Mouse (Mus musculus): ENCODE data around the gene Ear6. TPM values are rescaled to one million over a fixed set of nuclear protein-coding genes. Genes with fewer than 3 reads are reported as not detected.
A peak's percentile ranks its signal among the peaks of the same experiment; 100 is the strongest.

The Ear6 gene
- polyA plus RNA-seq, 1 experiment from 2014 or later = not detected

GRCm38 (mm10) chr14:51884598-51885331 lies 31.3 kb downstream of the Ear6 start, which contains the start of gene Mettl17:
Gene Mettl17 (plus strand): TSS chr14:51884842.
- 0% methylated on average over 43 of the region's 43 CpGs for WGBS
- ATAC-seq (replicated peaks; ENCODE audit: low FRiP score) = peak; percentile 96
- DNase-seq (ENCODE audit: low spot score) = peak; percentile 97
- Histone ChIP-seq H3K36me3 (ENCODE audit: control insufficient read depth, insufficient read depth, low read length) (peaks cover 3% of the 10 kb centered on the region; the same call in 1 of the 2 replicates), H3K4me3 (ENCODE audit: low read depth, low read length) (peak within 1 kb of the TSS; percentile 65), H3K9ac (ENCODE audit: low read length) (peak within 1 kb of the TSS; percentile 72), H3K27me3 (ENCODE audit: control insufficient read depth, insufficient read depth, low read length) (no peaks in the 10 kb centered on the region), H3K27ac (ENCODE audit: low read depth, low read length) (peak within 1 kb of the TSS; percentile 71), H3K9me3 (ENCODE audit: control insufficient read depth, low read length) (no peaks in the 10 kb centered on the region), H3K4me2 (ENCODE audit: low read depth, low read length, severe bottlenecking) (peak within 1 kb of the TSS; percentile 87), H3K4me1 (replicated peaks; ENCODE audit: control insufficient read depth, insufficient read depth, low read length) (peaks cover 3% of the 10 kb centered on the region; the same call in 1 of the 2 replicates)

- H3K4me1 ChIP-seq (replicated peaks; ENCODE audit: control insufficient read depth, insufficient read depth, low read length) = peaks cover 3% of the 10 kb centered on the region; the same call in 1 of the 2 replicates
- WGBS = 47% methylated on average over 6 of the region's 6 CpGs
- peak overlapping the region; percentile 87; the same call in 1 of the 2 replicates for H3K4me2 ChIP-seq (ENCODE audit: low read depth, low read length, severe bottlenecking)
- no peaks in the 10 kb centered on the region for H3K27me3 ChIP-seq (ENCODE audit: control insufficient read depth, insufficient read depth, low read length)
- no peaks in the 10 kb centered on the region for H3K9me3 ChIP-seq (ENCODE audit: control insufficient read depth, low read length)
- DNase-seq (ENCODE audit: low spot score) (no peak), ATAC-seq (replicated peaks; ENCODE audit: low FRiP score) (no peak)
- no peak overlapping the region for H3K9ac ChIP-seq (ENCODE audit: low read length)
- peak overlapping the region; percentile 65; the same call in 1 of the 2 replicates for H3K4me3 ChIP-seq (ENCODE audit: low read depth, low read length)
- no peak overlapping the region for H3K27ac ChIP-seq (ENCODE audit: low read depth, low read length)
- peaks cover 3% of the 10 kb centered on the region; the same call in 1 of the 2 replicates for H3K36me3 ChIP-seq (ENCODE audit: control insufficient read depth, insufficient read depth, low read length)
These were observed 32.6 kb downstream of the Ear6 start for GRCm38 (mm10) chr14:51886051-51886450.

- Histone ChIP-seq H3K4me2 (ENCODE audit: low read depth, low read length, severe bottlenecking) (no peak overlapping the region), H3K9ac (ENCODE audit: low read length) (no peak overlapping the region), H3K9me3 (ENCODE audit: control insufficient read depth, low read length) (no peaks in the 10 kb centered on the region), H3K4me1 (replicated peaks; ENCODE audit: control insufficient read depth, insufficient read depth, low read length) (peaks cover 3% of the 10 kb centered on the region; the same call in 1 of the 2 replicates), H3K36me3 (ENCODE audit: control insufficient read depth, insufficient read depth, low read length) (peaks cover 9% of the 10 kb centered on the region), H3K27me3 (ENCODE audit: control insufficient read depth, insufficient read depth, low read length) (no peaks in the 10 kb centered on the region), H3K27ac (ENCODE audit: low read depth, low read length) (no peak overlapping the region), H3K4me3 (ENCODE audit: low read depth, low read length) (no peak overlapping the region)
- ATAC-seq (replicated peaks; ENCODE audit: low FRiP score) (no peak), DNase-seq (ENCODE audit: low spot score) (no peak)
- 93% methylated on average over 6 of the region's 6 CpGs for WGBS
These were observed 36.3 kb downstream of the Ear6 start for GRCm38 (mm10) chr14:51889833-51890232.

GRCm38 (mm10) chr14:51892191-51892939 lies 38.9 kb downstream of the Ear6 start, which contains the start of gene Slc39a2:
Gene Slc39a2 (plus strand): TSS chr14:51892889.
- Histone ChIP-seq H3K4me2 (ENCODE audit: low read depth, low read length, severe bottlenecking) (no peak within 1 kb of the TSS), H3K4me3 (ENCODE audit: low read depth, low read length) (no peak within 1 kb of the TSS), H3K27ac (ENCODE audit: low read depth, low read length) (no peak within 1 kb of the TSS), H3K9ac (ENCODE audit: low read length) (no peak within 1 kb of the TSS), H3K27me3 (ENCODE audit: control insufficient read depth, insufficient read depth, low read length) (no peaks in the 10 kb centered on the region), H3K36me3 (ENCODE audit: control insufficient read depth, insufficient read depth, low read length) (peaks cover 9% of the 10 kb centered on the region), H3K9me3 (ENCODE audit: control insufficient read depth, low read length) (no peaks in the 10 kb centered on the region), H3K4me1 (replicated peaks; ENCODE audit: control insufficient read depth, insufficient read depth, low read length) (no peaks in the 10 kb centered on the region)
- DNase-seq (ENCODE audit: low spot score) = no peak
- no peak for ATAC-seq (replicated peaks; ENCODE audit: low FRiP score)
- WGBS = 93% methylated on average over 9 of the region's 9 CpGs

GRCm38 (mm10) chr14:51893094-51893794 lies 39.7 kb downstream of the Ear6 start:
- 26% methylated on average over 10 of the region's 10 CpGs for WGBS
- H3K9ac ChIP-seq (ENCODE audit: low read length) = no peak overlapping the region
- H3K36me3 ChIP-seq (ENCODE audit: control insufficient read depth, insufficient read depth, low read length) = peaks cover 9% of the 10 kb centered on the region
- no peak overlapping the region for H3K4me2 ChIP-seq (ENCODE audit: low read depth, low read length, severe bottlenecking)
- ATAC-seq (replicated peaks; ENCODE audit: low FRiP score) = no peak
- H3K4me3 ChIP-seq (ENCODE audit: low read depth, low read length) = no peak overlapping the region
- H3K4me1 ChIP-seq (replicated peaks; ENCODE audit: control insufficient read depth, insufficient read depth, low read length) = no peaks in the 10 kb centered on the region
- H3K27me3 ChIP-seq (ENCODE audit: control insufficient read depth, insufficient read depth, low read length) = no peaks in the 10 kb centered on the region
- H3K9me3 ChIP-seq (ENCODE audit: control insufficient read depth, low read length) = no peaks in the 10 kb centered on the region
- DNase-seq (ENCODE audit: low spot score) = no peak
- H3K27ac ChIP-seq (ENCODE audit: low read depth, low read length) = no peak overlapping the region

GRCm38 (mm10) chr14:51893809-51894208 lies 40.3 kb downstream of the Ear6 start:
- no peak for DNase-seq (ENCODE audit: low spot score)
- H3K27ac ChIP-seq (ENCODE audit: low read depth, low read length) = no peak overlapping the region
- no peaks in the 10 kb centered on the region for H3K9me3 ChIP-seq (ENCODE audit: control insufficient read depth, low read length)
- H3K4me2 ChIP-seq (ENCODE audit: low read depth, low read length, severe bottlenecking) = no peak overlapping the region
- peaks cover 6% of the 10 kb centered on the region for H3K36me3 ChIP-seq (ENCODE audit: control insufficient read depth, insufficient read depth, low read length)
- no peak overlapping the region for H3K4me3 ChIP-seq (ENCODE audit: low read depth, low read length)
- 69% methylated on average over 3 of the region's 3 CpGs for WGBS
- ATAC-seq (replicated peaks; ENCODE audit: low FRiP score) = no peak
- H3K27me3 ChIP-seq (ENCODE audit: control insufficient read depth, insufficient read depth, low read length) = no peaks in the 10 kb centered on the region
- H3K4me1 ChIP-seq (replicated peaks; ENCODE audit: control insufficient read depth, insufficient read depth, low read length) = no peaks in the 10 kb centered on the region
- H3K9ac ChIP-seq (ENCODE audit: low read length) = no peak overlapping the region

- Histone ChIP-seq H3K9ac (ENCODE audit: low read length) (no peak overlapping the region), H3K36me3 (ENCODE audit: control insufficient read depth, insufficient read depth, low read length) (peaks cover 6% of the 10 kb centered on the region), H3K4me2 (ENCODE audit: low read depth, low read length, severe bottlenecking) (no peak overlapping the region), H3K9me3 (ENCODE audit: control insufficient read depth, low read length) (no peaks in the 10 kb centered on the region), H3K4me3 (ENCODE audit: low read depth, low read length) (no peak overlapping the region), H3K27me3 (ENCODE audit: control insufficient read depth, insufficient read depth, low read length) (no peaks in the 10 kb centered on the region), H3K27ac (ENCODE audit: low read depth, low read length) (no peak overlapping the region), H3K4me1 (replicated peaks; ENCODE audit: control insufficient read depth, insufficient read depth, low read length) (no peaks in the 10 kb centered on the region)
- ATAC-seq (replicated peaks; ENCODE audit: low FRiP score) (no peak), DNase-seq (ENCODE audit: low spot score) (no peak)
- 81% methylated on average over 14 of the region's 14 CpGs for WGBS
These were observed 41.6 kb downstream of the Ear6 start for GRCm38 (mm10) chr14:51895071-51895470.

- H3K27ac ChIP-seq (ENCODE audit: low read depth, low read length) = no peak overlapping the region
- no peak overlapping the region for H3K9ac ChIP-seq (ENCODE audit: low read length)
- DNase-seq (ENCODE audit: low spot score) = no peak
- no peak for ATAC-seq (replicated peaks; ENCODE audit: low FRiP score)
- peaks cover 6% of the 10 kb centered on the region for H3K36me3 ChIP-seq (ENCODE audit: control insufficient read depth, insufficient read depth, low read length)
- WGBS = 86% methylated on average over 6 of the region's 6 CpGs
- no peaks in the 10 kb centered on the region for H3K4me1 ChIP-seq (replicated peaks; ENCODE audit: control insufficient read depth, insufficient read depth, low read length)
- no peaks in the 10 kb centered on the region for H3K9me3 ChIP-seq (ENCODE audit: control insufficient read depth, low read length)
- H3K4me3 ChIP-seq (ENCODE audit: low read depth, low read length) = no peak overlapping the region
- H3K4me2 ChIP-seq (ENCODE audit: low read depth, low read length, severe bottlenecking) = no peak overlapping the region
- no peaks in the 10 kb centered on the region for H3K27me3 ChIP-seq (ENCODE audit: control insufficient read depth, insufficient read depth, low read length)
These were observed 42.5 kb downstream of the Ear6 start for GRCm38 (mm10) chr14:51896019-51896418.
